Mouse (Mus musculus) retina, embryonic 14.5 days (tissue): ENCODE measurements around the gene Sgsm1.
"Not testable (repeated sequence)": the region's sequence is repeated elsewhere in the genome, so short reads cannot be mapped to it uniquely, and the experiment has no call there.

Experiments
- DNase-seq: peaks from one replicate; pipeline ENCODE4 v3.0.0-alpha.2; 2015; ENCODE audit warnings: low spot score

Sgsm1 gene

DNA sequence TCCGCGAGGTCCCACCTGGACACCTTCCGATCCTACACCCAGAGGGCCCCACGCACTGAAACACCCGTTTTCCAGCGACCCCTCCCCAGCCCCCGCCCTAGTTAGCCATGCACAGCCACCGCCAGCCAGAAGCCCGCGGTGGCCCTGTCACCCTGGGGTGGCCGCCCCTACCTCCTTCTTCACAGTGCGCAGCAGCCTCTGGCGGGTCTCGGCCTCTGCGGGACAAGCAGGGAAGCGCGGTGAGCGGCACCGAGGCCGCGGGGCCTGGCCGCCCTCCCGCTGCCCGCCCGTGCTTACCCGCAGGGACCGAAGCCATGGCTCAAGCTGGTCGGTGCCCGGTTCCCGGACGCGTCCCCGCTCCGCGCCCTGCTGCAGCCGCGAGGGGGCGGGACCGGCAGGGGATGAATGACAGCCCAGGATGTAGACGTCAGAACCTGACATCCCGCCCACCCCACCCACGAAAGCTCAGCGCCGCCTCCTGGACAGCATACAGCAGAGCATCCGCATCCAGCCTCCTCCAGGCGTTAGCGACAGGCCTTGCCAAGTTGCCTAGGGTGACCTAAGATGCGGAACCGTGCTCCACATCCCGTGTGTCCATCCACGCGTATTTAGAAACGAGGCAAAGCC is at the start of gene Sgsm1:
TSS of gene Sgsm1 (minus strand) at position 410 of the 627 bp plus-strand sequence.
- DNase-seq, result peak; percentile 85

DNA sequence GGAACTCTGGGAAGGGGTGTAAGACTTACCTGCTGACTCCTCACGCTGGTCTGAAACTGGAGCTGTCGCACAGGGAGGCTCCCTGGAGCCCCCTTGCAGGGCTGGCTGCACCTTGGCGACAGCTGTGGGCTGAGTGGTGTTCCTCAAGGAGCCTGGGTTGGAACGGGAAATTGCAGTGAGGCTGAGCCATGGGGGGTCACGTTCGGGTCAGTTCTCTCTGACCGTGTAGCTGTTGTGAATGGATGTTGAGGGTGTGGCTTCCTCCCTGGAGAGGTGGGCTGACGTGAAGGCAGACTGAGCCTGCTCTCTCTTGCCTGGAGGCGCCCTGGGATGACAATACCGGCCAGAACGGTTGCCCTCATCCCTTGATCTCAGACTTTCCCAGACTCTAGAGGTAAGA is 48.2 kb upstream of the Sgsm1 start:
- DNase-seq, result no peak

DNA sequence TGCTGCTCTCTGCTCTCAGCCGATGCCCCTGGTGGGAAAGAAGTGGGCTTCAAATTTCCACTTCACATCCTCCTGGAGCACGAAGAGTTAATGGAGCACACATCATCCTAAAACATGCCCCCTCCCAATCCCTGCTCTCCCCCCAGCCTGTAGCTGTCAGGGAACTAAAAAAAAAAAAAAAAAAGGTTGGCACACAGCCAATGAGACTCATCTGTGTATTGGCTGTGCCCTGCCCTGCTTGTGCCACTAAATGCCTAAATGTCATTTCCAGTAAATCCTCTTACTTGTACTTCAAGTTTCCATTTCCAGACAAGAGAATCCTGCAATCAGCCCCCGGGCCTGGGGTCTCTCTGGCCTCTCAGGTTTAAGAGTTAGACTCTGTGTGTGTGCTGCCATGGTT is 47.1 kb upstream of the Sgsm1 start:
- DNase-seq, result peak; percentile 70

DNA sequence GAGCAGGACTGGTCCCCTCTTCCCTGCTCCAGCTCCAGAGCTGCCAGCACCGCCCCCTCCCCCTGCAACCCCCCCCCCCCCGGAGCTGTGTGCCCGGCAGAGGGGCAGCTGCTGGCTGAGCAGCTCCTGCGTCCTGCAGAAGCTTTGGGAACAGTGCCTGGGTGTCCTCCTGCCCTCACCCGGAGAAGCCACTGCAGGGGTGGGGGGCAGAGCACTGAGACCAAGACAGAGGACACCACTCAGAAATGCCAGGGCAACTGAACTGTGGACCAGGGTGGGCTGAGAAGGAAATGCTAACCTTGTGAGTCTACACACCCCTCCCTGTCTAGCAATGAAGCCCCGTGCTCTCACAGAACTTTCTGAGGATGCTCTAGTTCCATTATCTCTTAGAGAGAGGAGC is 46.6 kb upstream of the Sgsm1 start, which contains the start of gene Aym1:
TSS of gene Aym1 (plus strand) at position 109 of the 400 bp plus-strand sequence.
- no peak for DNase-seq

DNA sequence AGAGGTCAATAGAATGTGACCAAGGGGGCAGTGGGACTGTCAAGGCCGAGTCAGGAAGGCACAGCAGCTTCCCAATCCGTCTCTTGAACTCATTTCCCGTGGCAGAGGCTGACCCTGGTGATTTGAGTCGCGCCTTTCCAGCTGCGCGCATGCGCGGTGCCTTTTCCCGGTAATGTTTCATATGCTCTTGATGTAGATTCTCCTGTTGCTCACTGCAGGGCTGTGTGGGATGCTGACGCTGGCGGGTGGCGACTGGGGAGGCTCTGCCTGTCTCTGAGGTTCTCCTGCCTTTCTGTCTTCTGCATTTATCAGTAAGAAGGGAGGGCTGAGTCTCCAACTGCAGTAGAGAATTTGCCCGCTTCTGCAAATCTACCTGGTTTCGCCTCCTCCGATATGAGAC is 43.7 kb upstream of the Sgsm1 start:
- no peak for DNase-seq

DNA sequence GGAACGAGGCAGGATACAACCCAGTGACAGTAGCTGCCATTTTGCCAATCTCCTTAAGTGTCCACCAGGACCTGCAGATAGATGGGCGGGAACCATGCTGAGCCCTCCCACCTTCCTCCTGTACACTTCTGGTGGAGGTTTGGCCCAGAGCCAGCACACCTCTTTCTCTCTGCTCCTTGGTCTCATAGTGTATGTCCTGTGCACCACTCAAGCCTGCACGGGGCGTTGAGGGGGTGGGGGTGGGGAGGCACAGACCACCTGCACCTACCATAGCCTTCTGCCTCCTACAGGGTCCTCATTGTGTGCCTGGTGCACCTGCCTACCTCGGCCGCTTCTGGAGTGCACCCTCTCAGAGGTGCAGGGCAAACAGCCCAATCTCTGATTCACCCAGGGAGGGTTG is 42.0 kb upstream of the Sgsm1 start:
- no peak for DNase-seq

DNA sequence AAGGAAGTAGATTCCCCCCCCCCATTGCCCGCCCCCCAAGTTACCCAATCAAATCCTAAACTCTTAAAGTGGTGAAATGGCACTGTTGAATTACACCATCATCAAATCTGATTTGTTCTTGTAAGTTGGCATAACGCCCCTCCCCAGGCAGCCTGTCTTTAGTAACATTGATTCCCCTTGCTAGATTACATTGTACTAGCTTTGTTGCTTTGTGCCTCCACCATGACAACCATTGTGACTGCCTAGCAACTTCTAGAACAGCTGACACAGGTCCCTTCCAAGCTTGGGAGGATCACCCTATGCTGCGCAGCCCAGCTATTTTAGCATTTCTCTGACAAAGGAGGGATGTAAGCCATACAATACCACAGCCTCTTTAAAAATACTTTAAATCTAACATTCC is 41.2 kb upstream of the Sgsm1 start:
- no peak for DNase-seq

DNA sequence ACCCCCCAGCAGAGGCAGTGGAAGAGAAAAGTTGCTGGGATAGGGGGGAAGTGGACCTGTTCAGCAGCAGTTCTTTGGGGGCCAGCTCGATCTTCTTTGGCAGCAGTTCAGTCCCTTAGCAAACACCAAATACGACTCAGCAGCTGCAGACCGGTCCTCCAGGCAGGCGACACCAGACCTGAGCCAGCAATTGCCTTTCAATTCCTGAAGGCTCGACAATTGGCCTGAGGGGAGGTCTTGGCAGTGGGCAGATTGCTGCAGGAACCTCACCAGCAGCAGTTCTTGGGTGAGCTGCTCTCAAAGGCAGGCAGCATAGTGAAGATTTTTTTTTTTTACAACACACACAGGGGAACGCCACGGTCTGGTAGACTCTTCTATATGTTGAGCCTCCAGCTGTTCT is 39.2 kb upstream of the Sgsm1 start:
- no peak for DNase-seq

DNA sequence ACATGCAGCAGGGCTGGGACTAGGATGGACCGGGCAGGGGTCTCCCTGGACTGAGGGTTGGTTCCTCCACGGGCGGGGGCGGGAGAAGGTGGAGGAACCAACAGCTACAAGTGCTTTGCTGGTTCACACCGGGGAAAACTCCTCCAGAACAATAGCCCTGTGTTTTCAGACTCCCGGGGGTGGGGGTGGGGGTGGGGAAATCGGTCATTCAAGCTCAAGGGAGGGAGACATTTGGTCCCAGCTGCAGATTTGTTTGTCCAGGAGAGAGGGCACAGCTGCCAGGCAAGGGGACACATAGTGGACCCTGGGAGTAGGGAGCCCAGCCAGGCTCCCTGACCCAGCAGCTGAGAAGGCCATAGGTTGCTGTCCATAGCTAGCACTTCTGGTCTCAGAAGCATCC is 38.6 kb upstream of the Sgsm1 start:
- no peak for DNase-seq

DNA sequence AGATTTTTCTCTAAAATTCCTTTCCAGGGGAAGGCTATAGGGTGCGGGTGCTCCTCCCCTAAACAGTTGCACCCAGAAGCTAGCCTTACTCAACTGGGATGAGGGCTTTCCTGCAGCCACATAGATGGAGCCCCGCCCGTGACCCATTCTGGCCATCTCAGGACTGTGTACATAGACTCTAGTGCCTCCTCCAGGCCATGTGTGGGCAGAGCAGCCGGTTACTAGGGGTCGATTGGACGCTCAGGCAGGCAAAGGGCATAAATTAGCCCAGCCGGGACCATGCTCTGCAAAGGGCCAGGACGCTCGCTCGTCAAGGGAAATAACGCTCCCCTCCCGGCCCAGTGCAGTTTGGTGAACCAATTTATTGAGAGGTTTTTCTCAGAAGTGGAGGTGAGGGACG is 38.0 kb upstream of the Sgsm1 start:
- DNase-seq, result peak; percentile 65

DNA sequence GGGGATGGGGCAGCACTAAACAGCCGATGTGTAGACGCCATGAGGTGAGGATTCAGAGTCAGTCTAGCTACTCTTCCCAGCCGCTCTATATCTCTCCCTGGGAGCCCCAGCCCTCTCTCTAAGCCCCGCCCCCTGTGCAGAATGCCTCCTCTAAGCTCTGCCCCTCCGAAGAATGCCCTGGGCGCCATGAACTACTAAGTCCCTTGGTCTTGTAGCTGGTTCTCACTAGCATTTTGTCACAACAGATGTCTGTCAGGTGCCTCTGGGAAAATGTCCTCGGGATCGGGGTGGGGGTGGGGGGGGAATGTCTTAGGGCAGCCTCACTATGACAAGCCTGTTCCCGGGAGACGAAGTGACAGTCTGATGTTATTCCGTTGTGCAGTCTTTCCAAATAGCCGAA is 37.0 kb upstream of the Sgsm1 start:
- no peak for DNase-seq

DNA sequence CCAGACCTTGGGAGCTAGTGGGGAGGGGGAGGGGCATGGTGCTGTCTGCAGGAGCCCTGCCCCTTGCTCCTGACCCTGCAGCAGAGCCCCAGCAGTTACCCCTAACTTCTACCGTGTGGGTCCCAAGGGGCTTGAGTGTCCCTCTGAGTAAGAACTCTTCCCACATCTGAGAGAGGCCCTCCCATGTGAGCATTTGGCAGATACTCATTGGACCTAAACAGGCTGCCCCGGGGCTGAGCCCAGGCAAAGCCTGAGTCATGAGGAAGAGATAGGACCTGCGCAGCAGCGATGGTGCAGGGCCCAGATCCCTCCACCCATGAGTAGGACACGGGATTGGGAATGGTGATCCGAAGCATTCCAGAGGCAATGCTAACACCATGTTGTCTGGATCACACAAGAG is 36.1 kb upstream of the Sgsm1 start:
- DNase-seq, result not testable (repeated sequence)

DNA sequence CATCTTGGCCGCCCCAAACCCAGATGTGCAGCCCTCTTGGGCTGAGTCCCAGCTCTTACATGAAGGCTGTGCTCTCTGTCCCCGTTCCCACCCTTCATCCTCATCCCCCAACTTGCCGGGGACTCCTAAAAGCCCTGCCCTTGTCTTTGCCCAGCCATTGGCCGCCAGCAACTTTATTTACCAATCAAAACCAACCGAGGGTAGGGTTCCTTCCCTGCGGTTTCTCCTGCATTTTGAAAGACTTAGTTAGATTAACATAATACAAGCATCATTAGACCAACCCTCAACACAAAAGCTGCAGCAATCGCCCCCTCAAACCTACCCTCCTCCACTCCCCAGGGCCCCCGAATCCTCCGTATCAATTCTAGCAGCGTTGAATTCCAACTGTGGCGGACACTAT is 35.2 kb upstream of the Sgsm1 start:
- DNase-seq, result no peak

DNA sequence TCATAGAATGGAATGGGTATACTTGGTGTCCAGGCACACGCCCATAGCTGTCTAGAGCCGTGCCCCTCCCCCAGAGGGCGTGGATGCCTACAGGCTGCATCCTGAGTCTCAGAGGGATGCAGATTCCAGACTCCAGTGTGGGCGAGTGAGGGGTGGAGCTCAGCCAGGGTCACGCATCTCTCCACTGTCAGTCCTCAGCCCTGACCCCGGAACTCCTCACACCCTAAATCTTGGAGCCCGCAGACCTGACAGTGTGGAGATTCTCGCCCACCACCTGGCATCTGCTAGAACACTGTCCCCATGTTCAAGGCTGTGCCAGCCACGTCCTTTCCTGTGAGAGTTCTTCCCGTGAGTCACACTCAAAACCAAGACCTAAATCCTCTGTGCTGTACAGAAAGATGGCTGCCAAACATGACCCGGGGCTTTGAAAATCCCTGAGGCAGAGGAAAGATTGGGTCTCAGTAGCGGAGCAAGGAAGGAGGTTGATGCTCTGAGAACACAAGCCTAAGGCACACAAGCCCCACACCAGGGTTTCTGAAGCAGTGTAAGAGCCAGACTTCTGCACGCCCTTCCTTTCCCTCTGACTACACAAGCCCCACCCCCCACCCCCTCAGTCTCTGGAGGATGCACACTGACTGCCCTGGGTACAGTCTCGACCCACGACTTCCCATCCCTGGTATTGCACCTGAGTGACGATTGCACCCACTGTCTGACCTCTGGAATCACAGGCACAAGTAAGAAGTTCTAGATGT is 34.2 kb upstream of the Sgsm1 start:
- no peak for DNase-seq

DNA sequence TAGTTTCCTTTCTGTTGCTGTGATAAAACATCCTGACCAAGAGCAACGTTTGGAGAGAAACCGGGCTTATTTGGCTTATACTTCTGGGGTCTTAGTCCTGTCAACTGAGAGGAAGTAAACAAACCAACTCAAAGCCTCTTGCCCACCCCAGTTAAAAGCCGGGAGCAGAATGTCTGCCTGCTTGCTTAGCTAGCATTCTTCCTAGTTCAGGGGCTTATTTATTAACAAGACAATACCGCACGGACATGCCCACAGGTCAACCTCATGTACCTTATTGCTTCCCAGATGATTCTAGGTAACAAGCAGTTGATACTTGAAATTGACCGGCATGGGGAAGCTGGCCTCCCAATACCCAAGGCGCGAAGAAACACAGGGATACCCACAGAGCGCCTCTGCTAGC is 25.7 kb upstream of the Sgsm1 start:
- DNase-seq, result no peak

DNA sequence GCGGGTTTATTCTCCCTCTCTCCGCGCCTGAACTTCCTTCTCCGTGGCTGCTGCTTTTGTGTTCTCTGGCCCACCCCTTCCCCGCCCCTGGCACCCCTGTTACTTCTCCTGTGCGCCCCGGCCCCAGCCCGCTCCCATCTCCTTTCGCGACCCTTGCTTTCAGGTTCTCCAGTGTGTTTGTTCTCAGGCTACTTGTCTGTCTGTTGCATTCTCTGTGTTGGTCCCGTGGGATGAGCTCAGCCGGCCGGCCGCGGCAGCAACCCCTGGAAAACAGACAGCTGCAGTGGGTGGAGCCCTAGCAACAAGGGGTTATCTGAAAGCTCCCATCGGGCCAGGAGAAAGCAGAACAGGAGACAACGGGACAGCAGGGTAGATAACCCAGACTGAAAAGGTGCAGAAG is 25.1 kb upstream of the Sgsm1 start:
- DNase-seq, result peak; percentile 63

DNA sequence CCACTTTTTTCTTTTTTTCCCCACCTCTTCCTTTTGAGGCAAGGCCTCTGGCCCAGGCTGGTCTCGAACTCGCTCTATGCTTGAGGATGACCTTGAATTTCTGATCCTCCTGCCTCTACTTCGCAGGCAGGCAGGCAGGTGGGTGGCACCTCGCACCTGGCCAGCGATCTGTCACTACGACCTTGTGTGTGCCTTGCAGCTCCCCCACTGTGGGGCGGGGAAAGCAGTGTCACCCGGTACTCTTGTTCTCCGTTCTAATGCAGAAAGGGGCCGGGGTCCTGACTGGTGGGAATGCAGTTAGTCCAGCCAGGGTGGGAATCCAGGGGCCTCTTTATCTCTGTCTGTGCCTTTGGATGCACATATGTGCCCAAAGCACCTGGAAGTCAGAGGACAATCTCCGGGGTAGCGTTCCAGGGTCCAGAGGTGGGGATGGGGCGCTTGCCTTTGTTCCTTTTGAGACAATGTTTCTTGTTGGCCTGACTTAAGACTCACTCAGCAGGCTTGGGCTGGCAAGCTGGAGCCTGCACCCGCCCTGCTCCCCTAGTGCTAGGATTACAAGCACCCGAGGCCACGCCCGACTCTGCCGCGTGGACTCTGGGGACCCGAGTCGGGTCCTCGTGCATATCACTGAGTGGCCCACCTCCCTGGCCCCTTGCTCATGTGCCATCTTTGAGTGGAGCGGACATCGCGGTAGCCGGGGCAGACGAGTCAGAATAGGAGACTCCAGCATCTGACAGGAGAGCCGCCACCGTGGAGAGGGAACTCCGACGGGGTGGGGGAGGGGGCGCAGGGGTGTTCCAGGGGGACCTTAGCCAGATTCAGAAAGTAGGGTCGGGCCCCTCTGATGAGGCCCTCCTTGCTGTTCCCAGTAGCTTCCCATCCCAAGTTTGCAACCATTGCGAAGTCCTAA is 24.3 kb upstream of the Sgsm1 start:
- no peak for DNase-seq

DNA sequence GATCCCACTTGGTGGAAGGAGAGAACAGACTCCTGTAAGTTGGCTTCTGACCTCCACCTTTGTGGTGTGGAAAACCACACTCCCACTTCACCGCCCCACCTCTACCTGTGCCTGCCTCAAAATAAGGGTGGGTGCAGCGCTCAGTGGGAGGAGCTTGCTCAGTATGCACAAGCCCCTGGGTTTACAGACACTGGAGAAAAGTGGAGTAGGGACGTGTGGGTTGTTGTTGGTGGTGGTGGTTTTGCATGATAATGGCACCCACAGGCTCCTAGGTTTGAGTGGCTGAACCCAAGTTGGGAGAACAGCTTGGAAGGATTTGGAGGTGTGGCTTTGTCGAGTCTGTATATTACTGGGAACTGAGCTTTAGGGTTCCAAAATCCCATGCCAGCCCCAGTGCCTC is 22.3 kb upstream of the Sgsm1 start:
- no peak for DNase-seq

DNA sequence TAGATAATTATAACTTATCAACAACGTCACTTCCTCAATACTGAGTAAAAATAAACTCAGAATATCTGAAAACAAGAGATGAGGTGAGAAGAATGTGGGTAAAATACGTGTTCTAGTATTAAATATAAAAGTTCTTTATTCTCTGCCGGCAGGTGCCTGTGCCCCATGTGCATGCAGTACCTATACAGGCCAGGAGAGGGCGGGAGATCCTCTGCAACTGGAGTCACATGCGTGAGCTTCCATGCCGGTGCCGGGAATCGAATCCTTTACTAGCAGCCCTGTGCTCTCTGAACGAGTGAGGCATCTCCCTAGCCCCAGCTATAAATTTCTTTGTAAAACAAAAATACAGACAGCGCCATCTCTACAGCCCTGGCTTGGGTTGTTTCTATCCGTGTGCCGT is 21.7 kb upstream of the Sgsm1 start:
- DNase-seq, result no peak

DNA sequence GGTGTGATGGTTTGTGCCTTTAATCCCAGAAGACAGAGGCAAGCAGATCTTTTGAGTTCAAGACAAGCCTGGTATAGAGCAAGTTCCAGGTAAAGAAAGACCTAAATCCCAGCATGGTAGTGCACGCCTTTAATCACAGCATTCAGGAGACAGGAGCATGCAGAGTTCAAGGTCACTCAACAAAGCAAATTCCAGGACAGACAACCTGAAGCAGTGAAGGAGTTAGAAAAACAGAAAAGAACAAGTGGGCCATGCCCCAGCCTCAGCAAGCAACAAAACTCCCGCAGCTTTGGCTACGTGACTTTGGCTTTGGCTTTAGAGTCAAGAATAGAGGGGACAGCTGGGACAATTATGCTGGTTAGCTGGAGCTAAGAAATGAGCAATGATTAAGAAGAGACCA is 19.6 kb upstream of the Sgsm1 start:
- DNase-seq, result no peak

DNA sequence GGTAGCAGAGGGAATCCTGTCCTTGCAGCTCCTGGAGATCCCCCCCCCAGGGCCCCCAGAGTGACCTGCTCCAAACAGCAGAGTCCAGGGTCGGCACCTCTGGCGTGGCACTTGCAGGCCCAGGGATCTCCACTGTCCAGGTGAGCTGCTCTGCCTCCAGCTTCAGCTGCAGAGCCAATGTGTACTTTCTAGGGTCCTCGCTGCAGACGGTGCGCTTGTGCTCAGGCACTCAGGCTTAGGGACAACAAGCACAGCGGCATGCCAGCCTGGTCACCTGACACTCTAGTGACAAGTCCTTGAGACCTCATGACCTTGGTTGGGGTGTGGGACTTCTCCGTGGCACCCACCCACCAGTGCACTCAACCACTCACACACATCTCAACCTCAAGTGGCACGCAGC is 18.9 kb upstream of the Sgsm1 start:
- DNase-seq, result no peak

DNA sequence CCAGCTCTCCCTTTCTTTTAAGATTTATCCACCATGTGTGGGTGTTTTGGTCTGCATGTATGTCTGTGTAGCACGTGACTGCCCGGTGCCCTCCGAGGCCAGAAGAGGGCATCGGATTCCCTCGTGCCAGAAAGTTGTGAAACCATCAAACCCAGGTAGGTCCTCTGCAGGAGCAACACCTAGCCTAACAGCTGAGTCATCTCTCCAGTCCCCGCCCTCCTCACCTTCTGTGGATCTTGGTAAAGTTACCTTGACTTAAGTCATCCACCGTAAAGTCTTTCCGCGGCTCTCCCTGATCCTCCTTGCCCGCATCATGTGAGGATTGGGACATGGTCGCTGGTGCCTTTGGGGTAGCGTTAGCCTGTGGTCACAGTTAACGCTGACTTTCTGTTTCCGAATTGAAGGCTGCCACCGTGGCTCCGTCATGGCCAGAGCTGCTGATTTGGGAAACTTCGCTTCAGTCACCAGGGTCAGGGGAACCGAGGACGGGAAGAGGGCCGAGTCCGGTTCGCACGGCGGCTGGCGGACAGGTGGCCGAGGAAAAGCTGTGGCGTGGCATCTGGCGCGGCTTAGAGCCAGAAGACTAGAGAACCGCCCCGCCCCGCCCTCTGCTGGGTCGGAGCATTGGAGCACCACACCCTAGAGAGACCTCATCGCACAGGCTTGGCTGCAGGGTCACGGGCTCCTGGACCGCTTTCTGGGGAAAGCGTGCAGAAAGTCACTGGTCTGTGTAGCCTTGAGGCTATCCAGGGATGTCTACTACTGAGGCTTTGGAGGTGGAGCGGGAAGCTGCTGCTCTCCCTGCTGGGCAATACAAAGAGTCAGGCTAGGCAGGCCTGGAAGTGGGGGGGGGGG is 13.4 kb upstream of the Sgsm1 start:
- DNase-seq, result peak; percentile 78
